10 mouse cellular contexts compared by ENCODE assay signal in the genomic region with DNA sequence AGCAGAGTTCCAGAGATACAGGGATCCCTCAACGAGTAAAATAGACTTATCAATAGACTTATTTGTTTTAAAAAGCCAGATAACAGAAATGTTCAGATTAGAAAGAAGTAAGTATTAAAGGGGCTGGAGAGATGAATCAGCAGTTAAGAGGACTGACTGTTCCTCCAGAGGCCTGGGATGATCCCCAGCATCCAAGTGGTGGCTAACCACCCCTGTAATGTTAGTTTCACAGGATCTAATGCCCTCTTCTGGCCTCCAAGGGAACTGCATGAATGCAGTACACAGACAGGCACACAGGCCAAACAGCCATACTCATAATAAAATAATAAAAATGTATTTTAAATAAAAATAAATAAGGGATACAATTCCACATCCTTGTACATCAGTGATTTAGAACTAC. TPM values are rescaled to one million over a fixed set of nuclear protein-coding genes. Genes with fewer than 3 reads are reported as not detected.
A peak's percentile ranks its signal among the peaks of the same experiment; 100 is the strongest.
DNase-seq lines count a peak whose midpoint lies in the region; ATAC-seq and TF ChIP-seq lines count a peak whose summit lies in the region.
"Had no signal": no experiment of that assay in that cellular context is flagged by ENCODE, and none has a peak within 500 bp of the region (broad histone marks: within the 10 kb centered on the region; RNA-seq: fewer than 3 reads in every experiment).

No protein-coding gene starts in this region.

- no peak overlapping the region for H3K4me2 ChIP-seq in hindbrain, embryonic 16.5 days (ENCODE audit: low read length)
- no peak overlapping the region for H3K4me2 ChIP-seq in liver, postnatal 0 days (ENCODE audit: low read depth, low read length)

- no peak overlapping the region for H3K4me3 ChIP-seq in hindbrain, embryonic 10.5 days
- no peak overlapping the region for H3K4me3 ChIP-seq in hindbrain, embryonic 16.5 days (ENCODE audit: low read length)
- no peak overlapping the region for H3K4me3 ChIP-seq in liver, postnatal 0 days (ENCODE audit: low read depth, low read length)
- H3K4me3 ChIP-seq: myocyte had no signal

- no peaks in the 10 kb centered on the region for H3K27me3 ChIP-seq in hindbrain, embryonic 10.5 days (ENCODE audit: insufficient read depth, poor library complexity, severe bottlenecking)
- no peaks in the 10 kb centered on the region for H3K27me3 ChIP-seq in hindbrain, embryonic 16.5 days (replicated peaks; ENCODE audit: control insufficient read depth, insufficient read depth, low read length)
- no peaks in the 10 kb centered on the region for H3K27me3 ChIP-seq in liver, postnatal 0 days (ENCODE audit: insufficient read depth, low read length)

- H3K27ac ChIP-seq in hindbrain, embryonic 10.5 days = no peak overlapping the region
- H3K27ac ChIP-seq in hindbrain, embryonic 16.5 days (ENCODE audit: low read depth, low read length) = no peak overlapping the region
- no peak overlapping the region for H3K27ac ChIP-seq in liver, postnatal 0 days (ENCODE audit: low read depth)

- TF ChIP-seq EP300 in liver, postnatal 0 days (IDR thresholded peaks at IDR 0.05; ENCODE audit: low read depth) = no peak

- no peaks in the 10 kb centered on the region for H3K9me3 ChIP-seq in hindbrain, embryonic 10.5 days
- H3K9me3 ChIP-seq in hindbrain, embryonic 16.5 days (ENCODE audit: control insufficient read depth, low read length) = no peaks in the 10 kb centered on the region
- H3K9me3 ChIP-seq in liver, postnatal 0 days (ENCODE audit: low read length) = no peaks in the 10 kb centered on the region

- 0 out of 2 replicates have a peak, but pooled peaks cover 3% of the 10 kb centered on the region for H3K4me1 ChIP-seq in hindbrain, embryonic 10.5 days (replicated peaks)
- H3K4me1 ChIP-seq in hindbrain, embryonic 16.5 days (ENCODE audit: control insufficient read depth, insufficient read depth, low read depth, low read length) = no peaks in the 10 kb centered on the region
- no peaks in the 10 kb centered on the region for H3K4me1 ChIP-seq in liver, postnatal 0 days (ENCODE audit: insufficient read depth)

- ATAC-seq in hindbrain, embryonic 16.5 days = no peak
- peak; percentile 27 for ATAC-seq in CD4-positive, CD25-positive, alpha-beta regulatory T cell, adult 4 months
- no peak for ATAC-seq in liver, postnatal 0 days
- no peak for ATAC-seq in monocyte, adult 5-6 weeks (replicated peaks; ENCODE audit: insufficient number of reproducible peaks, low FRiP score, low TSS enrichment, poor library complexity, severe bottlenecking)

- TF ChIP-seq CTCF in liver, postnatal 0 days (IDR thresholded peaks at IDR 0.05; ENCODE audit: low read depth) = peak; percentile 56

- no peaks in the 10 kb centered on the region for H3K36me3 ChIP-seq in hindbrain, embryonic 10.5 days
- no peaks in the 10 kb centered on the region for H3K36me3 ChIP-seq in hindbrain, embryonic 16.5 days (ENCODE audit: control insufficient read depth, insufficient read depth, low read length)
- no peaks in the 10 kb centered on the region for H3K36me3 ChIP-seq in liver, postnatal 0 days (replicated peaks; ENCODE audit: insufficient read depth, low read length)

- DNase-seq in hindbrain, embryonic 10.5 days (ENCODE audit: low spot score) = peak; percentile 51
- DNase-seq in brain, adult 2 months (ENCODE audit: low read depth, low spot score) = peak; percentile 74
- DNase-seq in liver, postnatal 0 days = peak; percentile 25
- no peak for DNase-seq in spleen, postnatal 4 days (ENCODE audit: low spot score in 2 of 2)
- DNase-seq in Muller cell, postnatal 12 days (ENCODE audit: inconsistent ontology term) = no peak

- 33% methylated on average over 1 of the region's 1 CpGs for WGBS in hindbrain, embryonic 10.5 days
- 24% methylated on average over 1 of the region's 1 CpGs for WGBS in hindbrain, embryonic 16.5 days
- 35% methylated on average over 1 of the region's 1 CpGs for WGBS in liver, postnatal 0 days (ENCODE audit: insufficient replicate concordance)

- no peak overlapping the region for H3K9ac ChIP-seq in hindbrain, embryonic 16.5 days (ENCODE audit: low read depth, low read length)
- H3K9ac ChIP-seq in liver, postnatal 0 days (replicated peaks) = no peak overlapping the region

RNA-seq across cellular contexts. Expression of a gene that starts 7.4 kb away (rescaled TPM):
- polyA plus RNA-seq in hindbrain, embryonic 10.5 days (2016; fragmentation: Nextera tagmentation; extraction: Ambion mirVana) = 10.3 and 13.2 TPM in 2 replicates
- 34.9 and 36.3 TPM in 2 replicates for polyA plus RNA-seq in hindbrain, embryonic 16.5 days (2015; fragmentation: Nextera tagmentation; extraction: Ambion mirVana)
- 1 to 10 TPM; 3.9 to 5.6 TPM for polyA plus RNA-seq in CD4-positive, CD25-positive, alpha-beta regulatory T cell, adult 4 months (2017; shearing (Covaris generic))
- 3.9 TPM in 2 replicates for polyA plus RNA-seq in liver, postnatal 0 days (2015; fragmentation: Nextera tagmentation; extraction: Ambion mirVana)
- 1.9 to 4.1 TPM (median 3.0 TPM) in 3 replicates for total RNA-seq in monocyte, adult 5-6 weeks (2017)

RNA-seq across cellular contexts. Expression of a gene that starts 21.8 kb away (rescaled TPM):
- polyA plus RNA-seq in hindbrain, embryonic 10.5 days (2016; fragmentation: Nextera tagmentation; extraction: Ambion mirVana) = 36.5 and 48.4 TPM in 2 replicates
- polyA plus RNA-seq in hindbrain, embryonic 16.5 days (2015; fragmentation: Nextera tagmentation; extraction: Ambion mirVana) = 291 and 339 TPM in 2 replicates
- polyA plus RNA-seq in CD4-positive, CD25-positive, alpha-beta regulatory T cell, adult 4 months (2017; shearing (Covaris generic)) = under 1 TPM in 1 of 2 experiments, not detected in 1; 0.29 TPM
- polyA plus RNA-seq in liver, postnatal 0 days (2015; fragmentation: Nextera tagmentation; extraction: Ambion mirVana) = 0.05 and 0.25 TPM in 2 replicates
- total RNA-seq in monocyte, adult 5-6 weeks (2017) = under 0.01 to 0.19 TPM in 2 of 3 replicates, not detected in the other
- total RNA-seq: hematopoietic stem cell, adult 5-6 weeks had no signal

RNA-seq across cellular contexts. Expression of a gene that starts 51.0 kb away (rescaled TPM):
- polyA plus RNA-seq in hindbrain, embryonic 10.5 days (2016; fragmentation: Nextera tagmentation; extraction: Ambion mirVana) = 26.2 and 56.0 TPM in 2 replicates
- polyA plus RNA-seq in hindbrain, embryonic 16.5 days (2015; fragmentation: Nextera tagmentation; extraction: Ambion mirVana) = 123 and 125 TPM in 2 replicates
- polyA plus RNA-seq in CD4-positive, CD25-positive, alpha-beta regulatory T cell, adult 4 months (2017; shearing (Covaris generic)) = not detected
- not detected in 2 replicates for polyA plus RNA-seq in liver, postnatal 0 days (2015; fragmentation: Nextera tagmentation; extraction: Ambion mirVana)
- total RNA-seq in monocyte, adult 5-6 weeks (2017) = not detected in 3 replicates
- total RNA-seq: hematopoietic stem cell, adult 5-6 weeks had no signal
- polyA plus RNA-seq: myocyte had no signal

Comparison
In these comparisons a context has a peak if more than half of its experiments do, and no peak if none do; other contexts are left out.
1. DNase-seq: peak in hindbrain, embryonic 10.5 days (single experiment), brain, adult 2 months (single experiment) and liver, postnatal 0 days (single experiment); none in spleen, postnatal 4 days (0 of 2) and Muller cell, postnatal 12 days (single experiment).
2. RNA of a gene that starts 21.8 kb away (polyA plus RNA-seq): 291 to 339 TPM in hindbrain, embryonic 16.5 days and 36.5 to 48.4 TPM in hindbrain, embryonic 10.5 days; 0.29 TPM in CD4-positive, CD25-positive, alpha-beta regulatory T cell, adult 4 months and 0.05 to 0.25 TPM in liver, postnatal 0 days; every median in the first group is over 10 times any median in the second.
3. RNA of a gene that starts 51.0 kb away (polyA plus RNA-seq): 123 to 125 TPM in hindbrain, embryonic 16.5 days and 26.2 to 56.0 TPM in hindbrain, embryonic 10.5 days; not detected in CD4-positive, CD25-positive, alpha-beta regulatory T cell, adult 4 months and not detected in liver, postnatal 0 days; every median in the first group is over 10 times any median in the second.